19 mouse cellular contexts compared by ENCODE assay signal in the genomic region with DNA sequence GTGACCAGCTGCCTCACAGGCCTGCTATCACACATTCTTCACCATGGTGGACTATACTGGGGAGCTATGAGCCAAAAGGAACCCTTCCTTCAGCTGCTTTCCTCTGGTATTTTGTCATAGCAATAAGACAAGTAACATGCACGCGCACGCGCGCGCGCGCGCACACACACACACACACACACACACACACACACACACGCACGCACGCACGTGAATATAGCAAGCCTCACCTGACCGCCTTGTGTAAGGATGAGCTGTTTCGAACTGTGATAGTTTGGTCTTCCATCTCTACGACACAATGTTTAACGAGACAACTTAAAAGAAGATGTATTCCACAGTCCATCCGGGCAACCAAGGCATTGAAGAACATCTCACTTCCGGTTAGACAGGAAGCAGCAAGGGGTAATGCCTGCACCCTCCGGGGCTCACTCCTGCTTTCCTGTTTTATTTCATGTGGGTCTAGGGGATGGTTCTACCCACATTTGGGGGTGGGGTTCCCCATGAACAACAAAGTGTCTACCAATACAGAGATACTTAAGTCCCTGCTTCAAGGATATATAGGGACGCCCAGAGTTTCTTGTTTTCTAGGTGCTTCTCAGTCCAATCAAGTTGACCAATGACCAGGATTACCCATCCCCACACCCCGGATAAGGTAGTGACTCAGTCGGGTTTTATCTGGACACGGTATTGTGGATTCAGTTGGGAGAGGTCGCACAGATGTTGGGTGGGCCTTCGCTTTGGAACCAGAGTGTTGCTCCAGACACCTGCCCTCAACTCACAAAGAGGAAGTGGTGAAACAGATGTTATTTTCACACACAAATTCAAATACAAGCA. TPM values are rescaled to one million over a fixed set of nuclear protein-coding genes. Genes with fewer than 3 reads are reported as not detected.
DNase-seq lines count a peak whose midpoint lies in the region; ATAC-seq and TF ChIP-seq lines count a peak whose summit lies in the region.
"Had no signal": no experiment of that assay in that cellular context is flagged by ENCODE, and none has a peak within 500 bp of the region (broad histone marks: within the 10 kb centered on the region; RNA-seq: fewer than 3 reads in every experiment).

No protein-coding gene starts in this region.

- peak; percentile 19 for DNase-seq in liver, postnatal 0 days
- DNase-seq in spleen, postnatal 36 days (ENCODE audit: low spot score in 2 of 2) = peak; percentile 60 to 66
- peak; percentile 49 for DNase-seq in thymus, postnatal 4 days
- DNase-seq in forebrain, embryonic 10.5 days (ENCODE audit: extremely low spot score, low spot score) = no peak
- DNase-seq in hindbrain, embryonic 14.5 days (ENCODE audit: low spot score) = no peak
- no peak for DNase-seq in left cerebral cortex, adult 2 months (ENCODE audit: extremely low spot score in 1 of 2, low spot score in 2 of 2)
- DNase-seq: cerebellum, postnatal 25 days; gastrocnemius, postnatal 14 days; kidney, adult 8-10 months; kidney, postnatal 36 days; layer of hippocampus, postnatal 36 days; left cerebral cortex, postnatal 4 days had no signal

- H3K4me3 ChIP-seq in liver, postnatal 0 days (ENCODE audit: low read depth, low read length) = no peak overlapping the region
- H3K4me3 ChIP-seq in liver, embryonic 12.5 days = no peak overlapping the region
- no peak overlapping the region for H3K4me3 ChIP-seq in bone marrow, adult 2 months (replicated peaks; ENCODE audit: control insufficient read depth, low read depth, low read length)
- no peak overlapping the region for H3K4me3 ChIP-seq in forebrain, embryonic 10.5 days
- no peak overlapping the region for H3K4me3 ChIP-seq in hindbrain, embryonic 14.5 days (replicated peaks; ENCODE audit: low read length)
- no peak overlapping the region for H3K4me3 ChIP-seq in left cerebral cortex, adult 2 months
- H3K4me3 ChIP-seq: embryonic facial prominence, embryonic 13.5 days; midbrain, embryonic 10.5 days had no signal

- TF ChIP-seq CTCF in liver, postnatal 0 days (IDR thresholded peaks at IDR 0.05; ENCODE audit: low read depth) = no peak
- no peak for TF ChIP-seq CTCF in bone marrow, adult 2 months (IDR thresholded peaks at IDR 0.05; ENCODE audit: control insufficient read depth, insufficient read depth, low read length)
- no peak for TF ChIP-seq CTCF in left cerebral cortex, adult 2 months (IDR thresholded peaks at IDR 0.05)

- no peaks in the 10 kb centered on the region for H3K9me3 ChIP-seq in liver, postnatal 0 days (ENCODE audit: low read length)
- H3K9me3 ChIP-seq in liver, embryonic 12.5 days (replicated peaks) = no peaks in the 10 kb centered on the region
- H3K9me3 ChIP-seq in forebrain, embryonic 10.5 days = no peaks in the 10 kb centered on the region; the same call in 1 of the 2 replicates
- no peaks in the 10 kb centered on the region for H3K9me3 ChIP-seq in hindbrain, embryonic 14.5 days (ENCODE audit: control insufficient read depth, low read length)
- H3K9me3 ChIP-seq: embryonic facial prominence, embryonic 13.5 days; midbrain, embryonic 10.5 days had no signal

- 0 out of 2 replicates have a peak, but pooled peaks have one; percentile 29 for TF ChIP-seq EP300 in liver, postnatal 0 days (IDR thresholded peaks at IDR 0.05; ENCODE audit: low read depth)

- H3K27me3 ChIP-seq in liver, postnatal 0 days (ENCODE audit: insufficient read depth, low read length) = peaks cover 3% of the 10 kb centered on the region; the same call in 1 of the 2 replicates
- no peaks in the 10 kb centered on the region for H3K27me3 ChIP-seq in liver, embryonic 12.5 days (replicated peaks)
- peaks cover 13% of the 10 kb centered on the region; the same call in 1 of the 2 replicates for H3K27me3 ChIP-seq in forebrain, embryonic 10.5 days (ENCODE audit: poor library complexity, severe bottlenecking)
- no peaks in the 10 kb centered on the region for H3K27me3 ChIP-seq in hindbrain, embryonic 14.5 days (ENCODE audit: control insufficient read depth, insufficient read depth, low read length)

- intact Hi-C loops in left cerebral cortex, adult 2 months (cut with DNase I) = loop anchor here (5.0 to 10.0 kb wide), 2 partner anchors 89 to 703 kb away; no protein-coding TSS in a partner anchor

- WGBS in liver, postnatal 0 days (ENCODE audit: insufficient replicate concordance) = 79% methylated on average over 26 of the region's 26 CpGs
- WGBS in liver, embryonic 12.5 days (ENCODE audit: insufficient replicate concordance) = 79% methylated on average over 26 of the region's 26 CpGs
- 62% methylated on average over 26 of the region's 26 CpGs for WGBS in bone marrow, adult 2 months
- 95% methylated on average over 26 of the region's 26 CpGs for WGBS in forebrain, embryonic 10.5 days
- whole genome bisulfite sequencing in hindbrain, embryonic 14.5 days = 97% methylated on average over 26 of the region's 26 CpGs

- no peak overlapping the region for H3K9ac ChIP-seq in liver, postnatal 0 days (replicated peaks)
- no peak overlapping the region for H3K9ac ChIP-seq in liver, embryonic 12.5 days
- H3K9ac ChIP-seq in hindbrain, embryonic 14.5 days = no peak overlapping the region
- H3K9ac ChIP-seq: embryonic facial prominence, embryonic 13.5 days had no signal

- peak overlapping the region; percentile 11 for H3K27ac ChIP-seq in liver, postnatal 0 days (ENCODE audit: low read depth)
- H3K27ac ChIP-seq in liver, embryonic 12.5 days = no peak overlapping the region
- peak overlapping the region; percentile 73 for H3K27ac ChIP-seq in bone marrow, adult 2 months (ENCODE audit: control insufficient read depth, insufficient read depth, low read depth, low read length, poor library complexity)
- no peak overlapping the region for H3K27ac ChIP-seq in forebrain, embryonic 10.5 days
- no peak overlapping the region for H3K27ac ChIP-seq in hindbrain, embryonic 14.5 days
- no peak overlapping the region for H3K27ac ChIP-seq in left cerebral cortex, adult 2 months
- H3K27ac ChIP-seq: embryonic facial prominence, embryonic 13.5 days; midbrain, embryonic 10.5 days had no signal

- peak; percentile 56; the same call in 1 of the 2 replicates for ATAC-seq in liver, postnatal 0 days
- ATAC-seq in liver, embryonic 12.5 days = no peak
- no peak for ATAC-seq in hindbrain, embryonic 14.5 days (ENCODE audit: low FRiP score)
- ATAC-seq: activated CD4-positive, CD25-positive, alpha-beta regulatory T cell, adult 4 months; lung, postnatal 0 days had no signal

- H3K4me1 ChIP-seq in liver, postnatal 0 days (ENCODE audit: insufficient read depth) = no peaks in the 10 kb centered on the region
- no peaks in the 10 kb centered on the region for H3K4me1 ChIP-seq in liver, embryonic 12.5 days
- H3K4me1 ChIP-seq in bone marrow, adult 2 months (ENCODE audit: control insufficient read depth, insufficient read depth, low read length) = peaks cover 16% of the 10 kb centered on the region
- no peaks in the 10 kb centered on the region for H3K4me1 ChIP-seq in forebrain, embryonic 10.5 days
- no peaks in the 10 kb centered on the region for H3K4me1 ChIP-seq in hindbrain, embryonic 14.5 days (replicated peaks; ENCODE audit: control insufficient read depth, insufficient read depth, low read length)
- H3K4me1 ChIP-seq: midbrain, embryonic 10.5 days had no signal

- no peak overlapping the region for H3K4me2 ChIP-seq in liver, postnatal 0 days (ENCODE audit: low read depth, low read length)
- H3K4me2 ChIP-seq in liver, embryonic 12.5 days = no peak overlapping the region
- no peak overlapping the region for H3K4me2 ChIP-seq in hindbrain, embryonic 14.5 days (replicated peaks)
- H3K4me2 ChIP-seq: embryonic facial prominence, embryonic 13.5 days; liver, embryonic 11.5 days had no signal

- H3K36me3 ChIP-seq in liver, postnatal 0 days (replicated peaks; ENCODE audit: insufficient read depth, low read length) = no peaks in the 10 kb centered on the region
- H3K36me3 ChIP-seq in liver, embryonic 12.5 days = no peaks in the 10 kb centered on the region
- no peaks in the 10 kb centered on the region for H3K36me3 ChIP-seq in forebrain, embryonic 10.5 days (replicated peaks)
- H3K36me3 ChIP-seq in hindbrain, embryonic 14.5 days (replicated peaks; ENCODE audit: control insufficient read depth, insufficient read depth) = no peaks in the 10 kb centered on the region
- H3K36me3 ChIP-seq: embryonic facial prominence, embryonic 13.5 days; midbrain, embryonic 10.5 days had no signal

- TF ChIP-seq POLR2A in bone marrow, adult 2 months (IDR thresholded peaks at IDR 0.05; ENCODE audit: borderline replicate concordance, control insufficient read depth, low read depth, low read length) = no peak

RNA-seq across cellular contexts. Expression of a gene that starts 6.9 kb away (rescaled TPM):
- 0.12 and 0.19 TPM in 2 replicates for polyA plus RNA-seq in liver, postnatal 0 days (2015; fragmentation: Nextera tagmentation; extraction: Ambion mirVana)
- polyA plus RNA-seq in liver, embryonic 12.5 days (2016; fragmentation: Nextera tagmentation; extraction: Ambion mirVana) = 0.10 and 0.12 TPM in 2 replicates
- 3.1 and 5.9 TPM in 2 replicates for polyA plus RNA-seq in bone marrow, adult 2 months (2011; ENCODE audit: insufficient read depth, insufficient read length, low replicate concordance, missing spikeins)
- polyA plus RNA-seq in forebrain, embryonic 10.5 days (2016; fragmentation: Nextera tagmentation; extraction: Ambion mirVana) = 0.02 and 0.05 TPM in 2 replicates
- 4.0 and 4.9 TPM in 2 replicates for polyA plus RNA-seq in hindbrain, embryonic 14.5 days (2014; fragmentation: Nextera tagmentation; extraction: Ambion mirVana)
- total RNA-seq in left cerebral cortex, adult 2 months (2021) = 100 to 1,000 TPM; 170 to 185 TPM
- polyA plus RNA-seq: activated CD4-positive, CD25-positive, alpha-beta regulatory T cell, adult 4 months had no signal

RNA-seq across cellular contexts. Expression of a gene that starts 45.0 kb away (rescaled TPM):
- 6.0 and 6.8 TPM in 2 replicates for polyA plus RNA-seq in liver, postnatal 0 days (2015; fragmentation: Nextera tagmentation; extraction: Ambion mirVana)
- 8.5 and 9.8 TPM in 2 replicates for polyA plus RNA-seq in liver, embryonic 12.5 days (2016; fragmentation: Nextera tagmentation; extraction: Ambion mirVana)
- 52.8 and 120 TPM in 2 replicates for polyA plus RNA-seq in bone marrow, adult 2 months (2011; ENCODE audit: insufficient read depth, insufficient read length, low replicate concordance, missing spikeins)
- polyA plus RNA-seq in forebrain, embryonic 10.5 days (2016; fragmentation: Nextera tagmentation; extraction: Ambion mirVana) = 2.1 and 2.3 TPM in 2 replicates
- polyA plus RNA-seq in hindbrain, embryonic 14.5 days (2014; fragmentation: Nextera tagmentation; extraction: Ambion mirVana) = 1.6 and 2.0 TPM in 2 replicates
- total RNA-seq in left cerebral cortex, adult 2 months (2021) = 1 to 10 TPM; 2.6 to 3.3 TPM

Comparison
In these comparisons a context has a peak if more than half of its experiments do, and no peak if none do; other contexts are left out.
1. H3K27ac ChIP-seq: peak in liver, postnatal 0 days (single experiment) and bone marrow, adult 2 months (single experiment); none in liver, embryonic 12.5 days (single experiment), forebrain, embryonic 10.5 days (single experiment), hindbrain, embryonic 14.5 days (single experiment) and left cerebral cortex, adult 2 months (single experiment).
2. DNase-seq: peak in liver, postnatal 0 days (single experiment), spleen, postnatal 36 days (2 of 2) and thymus, postnatal 4 days (single experiment); none in forebrain, embryonic 10.5 days (single experiment), hindbrain, embryonic 14.5 days (single experiment) and left cerebral cortex, adult 2 months (0 of 2).